Mouse (Mus musculus) natural killer cell, adult 2 months (primary cell): Measurements from ENCODE around the gene Treml2.

Source experiments
- DNase-seq, 2 experiments: peaks; one replicate each; pipeline ENCODE4 v3.0.0; 2022; ENCODE audit warnings: low spot score in 2 of 2

The Treml2 gene

DNA sequence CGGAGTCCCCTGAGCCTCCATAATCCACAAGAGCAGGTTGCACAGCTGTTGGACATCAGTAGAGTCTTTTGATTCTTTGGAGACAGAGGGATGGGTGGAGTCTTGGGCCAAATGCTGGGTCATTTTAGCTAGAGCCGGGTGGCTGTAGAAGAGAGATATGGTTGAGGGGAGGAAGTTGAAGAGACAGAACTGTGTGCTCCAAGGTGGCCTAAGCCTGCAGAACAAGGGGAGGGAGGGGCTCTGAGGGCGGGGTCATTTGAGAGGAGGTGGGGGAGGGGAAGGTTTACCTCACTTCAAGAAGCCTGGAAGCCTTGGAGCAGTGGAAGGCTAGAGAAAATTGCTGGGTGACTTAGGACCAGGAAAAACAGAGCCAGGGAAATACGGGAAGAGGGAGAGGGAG is at the start of gene Treml2:
Gene Treml2 (plus strand): TSS at position 296 of the 400 bp plus-strand sequence.
- DNase-seq, result peak in 1 of 2 experiments; percentile 14

DNA sequence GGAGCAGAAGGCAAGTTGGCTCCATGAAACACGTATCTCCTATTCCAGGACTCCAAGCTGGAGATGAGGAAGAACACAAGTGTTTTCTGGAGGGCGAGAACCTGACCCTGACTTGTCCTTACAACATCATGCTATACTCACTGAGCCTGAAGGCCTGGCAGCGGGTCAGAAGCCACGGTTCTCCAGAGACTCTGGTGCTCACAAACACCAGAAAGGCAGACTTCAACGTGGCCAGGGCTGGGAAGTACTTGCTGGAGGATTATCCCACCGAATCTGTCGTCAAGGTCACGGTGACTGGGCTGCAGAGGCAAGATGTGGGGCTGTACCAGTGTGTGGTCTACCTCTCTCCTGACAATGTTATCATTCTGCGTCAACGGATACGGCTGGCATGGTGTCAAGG is 49.8 kb upstream of the Treml2 start:
- DNase-seq, result no peak

- DNase-seq, result no peak
Measured at GRCm38 (mm10) chr17:48250631-48251030, 48.7 kb upstream of the Treml2 start.

- no peak for DNase-seq
Measured at GRCm38 (mm10) chr17:48256575-48256974, 42.7 kb upstream of the Treml2 start.

GRCm38 (mm10) chr17:48261868-48262267 is 37.4 kb upstream of the Treml2 start:
- DNase-seq, result no peak

DNA sequence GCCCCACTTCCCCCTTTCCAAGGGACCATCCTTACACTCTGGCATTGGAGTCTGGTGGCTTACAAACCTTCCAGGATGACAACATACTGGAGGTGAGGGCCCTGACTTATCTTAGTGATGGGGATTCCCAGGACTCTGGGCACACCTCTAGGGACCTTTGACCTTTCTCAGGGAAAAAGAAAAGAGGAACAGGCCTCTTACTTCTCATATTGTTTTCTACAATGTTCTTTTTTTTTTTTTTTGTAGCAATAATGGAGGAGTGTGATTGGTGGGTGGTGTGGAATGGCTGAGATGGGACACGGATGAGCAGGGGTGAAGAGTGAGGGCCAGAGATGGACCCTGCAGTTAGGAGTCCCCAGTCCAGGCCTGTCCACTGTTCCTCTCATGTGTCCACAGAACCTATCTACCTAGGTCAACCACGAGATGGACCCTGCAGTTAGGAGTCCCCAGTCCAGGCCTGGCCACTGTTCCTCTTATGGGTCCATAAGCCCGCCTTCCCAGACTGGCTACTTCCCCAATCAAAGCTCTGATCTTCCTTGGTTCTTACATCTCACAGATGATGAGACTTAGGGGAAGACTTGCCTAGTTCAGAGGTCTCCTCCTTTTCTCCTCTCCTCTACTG is 35.4 kb upstream of the Treml2 start, which contains the start of gene Treml4:
Gene Treml4 (plus strand): TSS at position 555 of the 622 bp plus-strand sequence.
- no peak for DNase-seq

GRCm38 (mm10) chr17:48264662-48265061 is 34.6 kb upstream of the Treml2 start:
- no peak for DNase-seq

GRCm38 (mm10) chr17:48266138-48266537 is 33.2 kb upstream of the Treml2 start:
- DNase-seq, result no peak

- no peak for DNase-seq
Measured at GRCm38 (mm10) chr17:48266610-48267304, 32.5 kb upstream of the Treml2 start.

- no peak for DNase-seq
Measured at GRCm38 (mm10) chr17:48267591-48267990, 31.7 kb upstream of the Treml2 start.

DNA sequence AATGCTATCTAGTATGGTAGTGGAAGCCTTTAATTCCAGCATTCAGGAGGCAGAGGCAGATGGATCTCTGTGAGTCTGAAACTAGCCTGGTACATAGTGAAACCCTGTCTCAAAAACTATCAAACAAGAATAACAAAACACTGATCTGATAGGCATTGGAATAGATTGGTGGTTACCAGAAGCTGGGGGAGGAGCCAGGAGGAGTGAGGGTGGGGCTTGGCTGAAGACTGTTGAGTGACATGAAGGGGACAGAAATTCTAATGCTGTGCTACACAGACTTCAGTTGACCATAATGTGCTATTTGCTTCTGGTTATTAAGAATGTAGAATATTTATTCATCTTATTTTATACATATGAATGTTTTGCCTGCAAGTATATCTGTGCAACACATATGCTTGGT is 31.0 kb upstream of the Treml2 start:
- DNase-seq, result no peak

- DNase-seq, result no peak
Measured at GRCm38 (mm10) chr17:48269833-48270232, 29.5 kb upstream of the Treml2 start.

- no peak for DNase-seq
Measured at GRCm38 (mm10) chr17:48272158-48272557, 27.1 kb upstream of the Treml2 start.

DNA sequence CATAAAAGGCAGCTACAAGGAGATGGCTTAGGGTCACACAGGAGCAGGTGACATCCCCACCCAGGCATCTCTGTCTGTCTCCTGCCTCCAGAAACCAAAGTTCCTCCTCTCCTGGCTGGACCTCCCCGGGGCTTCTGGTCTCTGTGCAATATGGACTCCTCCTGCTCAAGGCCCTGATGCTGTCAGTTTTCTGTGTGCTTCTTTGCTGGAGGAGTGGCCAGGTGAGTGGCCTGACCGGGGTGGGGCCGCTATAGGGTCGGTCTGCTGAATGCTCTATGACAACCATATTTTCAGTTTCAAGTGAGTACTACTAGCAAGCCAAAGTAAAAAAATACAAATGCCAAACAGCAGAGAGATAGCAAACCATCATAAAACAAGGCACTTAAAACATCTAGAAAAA is 26.7 kb upstream of the Treml2 start:
- DNase-seq, result no peak

DNA sequence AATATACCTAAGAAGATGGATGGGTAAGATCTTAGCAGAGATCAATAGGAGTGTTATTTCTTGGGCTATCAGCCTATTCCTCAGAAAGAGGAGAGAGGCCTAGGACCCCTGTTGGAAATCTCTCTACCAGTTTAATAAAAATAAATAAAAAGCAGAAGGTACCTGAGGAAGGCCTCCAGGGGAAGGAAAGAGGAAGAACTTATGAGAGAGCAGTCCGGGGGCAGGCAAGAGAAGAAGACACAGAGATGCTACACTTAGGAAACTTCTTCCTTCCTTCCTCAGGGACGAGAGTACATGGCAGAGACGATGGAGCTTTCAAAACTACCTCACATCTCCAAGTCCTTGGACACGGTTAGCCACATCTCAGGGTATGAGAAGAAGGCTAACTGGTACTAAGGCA is 25.2 kb upstream of the Treml2 start:
- no peak for DNase-seq

DNA sequence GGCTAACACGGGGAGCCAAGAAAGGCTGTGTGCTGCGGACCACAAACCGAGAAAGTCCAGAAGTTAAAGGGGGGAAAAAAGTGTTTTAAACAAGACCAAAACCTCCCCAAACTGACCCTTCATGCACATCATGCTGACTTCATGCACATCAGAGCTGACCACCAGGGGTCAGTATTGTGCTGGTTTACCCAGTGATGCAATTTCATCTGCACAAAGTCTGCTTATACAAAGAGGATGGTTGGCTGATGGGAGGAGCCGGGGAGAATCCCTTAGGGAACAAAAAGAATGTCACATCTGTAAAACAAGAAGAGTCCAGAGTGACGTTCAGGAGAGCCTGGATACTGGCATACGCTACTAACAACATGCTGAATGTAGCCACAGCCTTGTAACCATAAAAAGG is 24.4 kb upstream of the Treml2 start:
- DNase-seq, result peak; percentile 69 to 82

- no peak for DNase-seq
Measured at GRCm38 (mm10) chr17:48275736-48276135, 23.6 kb upstream of the Treml2 start.

- DNase-seq, result peak in 1 of 2 experiments; percentile 9
Measured at GRCm38 (mm10) chr17:48278381-48278780, 20.9 kb upstream of the Treml2 start.

GRCm38 (mm10) chr17:48279002-48279401 is 20.3 kb upstream of the Treml2 start:
- no peak for DNase-seq

DNA sequence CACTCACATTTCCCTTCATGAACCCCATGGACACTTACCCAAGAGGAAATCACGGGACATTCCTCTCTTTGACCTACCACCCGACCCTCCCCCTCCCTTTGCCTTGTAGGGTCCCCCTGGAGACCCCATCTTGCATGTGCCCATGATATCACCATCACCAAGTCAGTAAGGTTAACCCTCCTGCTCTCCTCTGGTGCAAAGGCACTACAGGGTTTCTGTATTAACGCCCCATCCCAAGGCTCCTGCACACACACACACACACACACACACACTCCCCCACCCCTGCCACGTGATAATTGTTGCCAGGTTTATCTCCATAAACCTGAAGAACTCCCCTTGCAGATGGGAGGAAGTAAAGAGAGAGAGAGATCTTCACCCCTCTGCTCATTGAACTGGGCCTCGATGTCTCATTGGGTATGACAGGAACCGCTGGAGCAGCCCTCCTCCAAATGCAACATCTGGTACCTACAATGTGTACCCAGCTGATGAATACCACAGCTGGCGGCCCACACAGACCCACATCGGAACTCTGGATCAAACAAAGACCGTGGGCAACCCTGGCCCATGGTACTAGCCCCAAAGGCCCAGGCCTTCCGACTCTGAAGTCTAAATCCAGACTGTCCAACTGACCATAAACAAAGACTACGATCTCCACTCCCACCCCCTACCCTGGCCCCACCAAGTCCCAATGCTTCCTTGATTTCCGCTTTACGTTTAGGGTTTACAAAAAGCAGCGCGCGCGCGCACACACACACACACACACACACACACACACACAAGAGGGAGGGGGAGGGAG is 18.2 kb upstream of the Treml2 start:
- DNase-seq, result no peak

DNA sequence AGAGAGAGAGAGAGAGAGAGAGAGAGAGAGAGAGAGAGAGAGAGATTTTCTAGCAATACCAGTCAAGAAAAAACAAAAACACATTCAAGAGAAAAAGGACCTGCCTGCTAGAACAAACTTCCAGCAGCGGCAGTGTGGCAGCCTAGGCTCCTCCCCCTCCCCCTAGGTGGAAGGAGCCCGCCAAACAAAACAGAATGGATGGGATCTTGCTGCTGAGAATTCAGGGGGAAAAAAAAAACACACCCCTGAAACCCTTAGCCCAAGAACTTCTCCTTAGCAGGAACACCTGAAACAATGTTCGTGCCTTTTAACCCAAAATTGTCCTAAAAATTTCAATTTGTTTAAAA is 17.6 kb upstream of the Treml2 start:
- DNase-seq, result no peak

- no peak for DNase-seq
Measured at GRCm38 (mm10) chr17:48286765-48287164, 12.5 kb upstream of the Treml2 start.

DNA sequence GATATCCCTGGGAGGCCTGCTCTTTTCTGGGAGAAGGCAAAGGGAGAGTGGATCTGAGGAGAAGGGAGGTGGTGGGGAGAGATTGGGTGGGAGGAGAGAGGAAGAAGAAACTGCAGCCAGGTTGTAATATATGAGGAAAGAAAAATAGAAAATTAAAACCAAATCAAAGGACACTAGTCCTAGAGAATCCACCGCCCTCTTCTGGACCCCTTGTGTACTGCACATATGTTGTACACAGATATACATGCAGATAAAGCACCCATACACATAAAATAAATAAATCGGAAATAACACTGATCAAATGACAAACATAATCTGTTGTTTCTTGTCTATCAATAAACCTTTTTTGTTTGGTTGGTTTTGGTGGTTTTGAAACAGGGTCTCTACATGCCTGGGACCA is 12.0 kb upstream of the Treml2 start:
- peak in 1 of 2 experiments; percentile 37 for DNase-seq
